Mouse (Mus musculus) right cerebral cortex, postnatal 25 days (tissue): ENCODE measurements around the gene Capns1.

Experiments
- DNase-seq: peaks from one replicate; pipeline ENCODE4 v3.0.0; 2022

Capns1 gene

GRCm38 (mm10) chr7:30170283-30170951 lies 28.2 kb downstream of the Capns1 start:
- DNase-seq = no peak

GRCm38 (mm10) chr7:30169583-30170282 lies 28.9 kb downstream of the Capns1 start, which contains the start of gene Zfp146:
Zfp146 (minus strand) TSS chr7:30169750.
- DNase-seq = peak; percentile 91

GRCm38 (mm10) chr7:30168914-30169582 lies 29.6 kb downstream of the Capns1 start:
- DNase-seq = no peak

GRCm38 (mm10) chr7:30164745-30165144 lies 33.9 kb downstream of the Capns1 start:
- DNase-seq = no peak

GRCm38 (mm10) chr7:30163113-30163512 lies 35.5 kb downstream of the Capns1 start:
- no peak for DNase-seq

- no peak for DNase-seq
Observed at GRCm38 (mm10) chr7:30155507-30155906, 43.1 kb downstream of the Capns1 start.

- DNase-seq = no peak
Observed at GRCm38 (mm10) chr7:30154040-30154439, 44.6 kb downstream of the Capns1 start.

GRCm38 (mm10) chr7:30147011-30147410 lies 51.6 kb downstream of the Capns1 start:
- DNase-seq = no peak

- DNase-seq = peak; percentile 77
Observed at GRCm38 (mm10) chr7:30143555-30144209, 54.9 kb downstream of the Capns1 start.

GRCm38 (mm10) chr7:30143170-30143554 lies 55.4 kb downstream of the Capns1 start:
- DNase-seq = no peak
